Mouse (Mus musculus) frontal cortex, adult 2 months (tissue): Measurements from ENCODE around the gene Tet1. TPM values are rescaled to one million over a fixed set of nuclear protein-coding genes. Genes with fewer than 3 reads are reported as not detected.
"Not testable (repeated sequence)": the region's sequence is repeated elsewhere in the genome, so short reads cannot be mapped to it uniquely, and the experiment has no call there.

Source experiments
- DNase-seq, 2 experiments: peaks; one replicate each; pipeline ENCODE4 v3.0.0; 2022; ENCODE audit warnings: low spot score in 1 of 2; ENCODE audit errors: extremely low spot score in 1 of 2
- polyA plus RNA-seq: library from polyadenylated mRNA; depleted of rRNA; stranded (reverse); fragments of >200 nt; gene quantifications from 2 replicates; pipeline ENCODE4 v1.2.3, GENCODE M21; 2012; rRNA removed

Tet1 gene
- polyA plus RNA-seq, 1 experiment = 4.3 TPM

- DNase-seq = peak; percentile 16 to 22
Measured at GRCm38 (mm10) chr10:62791251-62792176, 117.3 kb downstream of the Tet1 start.

DNA sequence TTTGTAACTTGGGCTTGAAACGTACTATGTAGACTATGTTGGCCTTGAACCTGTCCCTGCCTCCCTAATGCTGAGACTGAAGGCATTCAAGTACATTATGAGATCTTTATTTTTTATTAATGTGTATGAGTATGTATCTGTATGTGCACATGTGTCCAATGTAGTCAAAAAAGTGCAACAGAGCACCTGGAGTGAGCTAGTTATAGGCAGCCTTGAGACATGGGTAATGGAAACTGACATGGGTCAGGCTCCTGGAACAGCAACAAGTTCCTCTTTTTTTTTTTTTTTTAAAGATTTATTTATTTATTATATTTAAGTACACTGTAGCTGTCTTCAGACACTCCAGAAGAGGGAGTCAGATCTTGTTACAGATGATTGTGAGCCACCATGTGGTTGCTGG lies 127.0 kb downstream of the Tet1 start:
- DNase-seq = not testable (repeated sequence)

Other genes starting within 250 kb of the Tet1 start
- 3.2 and 3.6 TPM in 2 replicates for gene Stox1, start 182.9 kb downstream of the Tet1 start, polyA plus RNA-seq
- gene Ccar1, start 116.7 kb downstream of the Tet1 start, polyA plus RNA-seq = 40.7 and 43.9 TPM in 2 replicates
- 34.4 and 37.9 TPM in 2 replicates for gene Slc25a16, start 11.6 kb upstream of the Tet1 start, polyA plus RNA-seq
- 3.2 and 3.6 TPM in 2 replicates for gene Dna2, start 38.0 kb upstream of the Tet1 start, polyA plus RNA-seq
- gene Rufy2, start 71.2 kb upstream of the Tet1 start, polyA plus RNA-seq = 71.8 and 77.4 TPM in 2 replicates
- gene Hnrnph3, start 115.2 kb upstream of the Tet1 start, polyA plus RNA-seq = 101 and 114 TPM in 2 replicates
- 3.0 and 3.5 TPM in 2 replicates for gene Pbld2, start 115.3 kb upstream of the Tet1 start, polyA plus RNA-seq
- 0.27 and 0.96 TPM in 2 replicates for gene Pbld1, start 151.2 kb upstream of the Tet1 start, polyA plus RNA-seq
- 2.2 and 2.4 TPM in 2 replicates for gene Atoh7, start 190.7 kb upstream of the Tet1 start, polyA plus RNA-seq